Mouse (Mus musculus): Measurements from ENCODE around the gene Slc27a5. TPM values are rescaled to one million over a fixed set of nuclear protein-coding genes. Genes with fewer than 3 reads are reported as not detected.

Gene Slc27a5
- total RNA-seq, 2 experiments from 2014 or later = not detected

Other genes starting within 250 kb of the Slc27a5 start
- 1 to 10 TPM; 1.4 to 1.6 TPM for gene Zscan18, start 194.6 kb downstream of the Slc27a5 start, total RNA-seq (2021)
- 1 to 10 TPM; 3.7 to 4.6 TPM for gene Zfp329, start 179.3 kb downstream of the Slc27a5 start, total RNA-seq (2021)
- 10 to 100 TPM in 1 of 2 experiments, 1 to 10 TPM in 1; 8.9 to 10.3 TPM for gene Zfp110, start 163.4 kb downstream of the Slc27a5 start, total RNA-seq (2021)
- gene Zfp128, start 117.0 kb downstream of the Slc27a5 start, total RNA-seq (2021) = 1 to 10 TPM; 2.4 TPM
- gene Zscan22, start 100.4 kb downstream of the Slc27a5 start, total RNA-seq (2021) = 1 to 10 TPM; 2.7 to 3.4 TPM
- gene Rps5, start 75.9 kb downstream of the Slc27a5 start, total RNA-seq (2021) = 100 to 1,000 TPM; 498 to 510 TPM
- gene Rnf225, start 70.8 kb downstream of the Slc27a5 start, total RNA-seq (2021) = under 1 TPM; 0.21 to 0.33 TPM
- gene Zfp324, start 32.4 kb downstream of the Slc27a5 start, total RNA-seq (2021) = 1 to 10 TPM; 2.0 to 2.2 TPM
- gene Zfp446, start 20.3 kb downstream of the Slc27a5 start, total RNA-seq (2021) = 1 to 10 TPM; 2.1 to 2.4 TPM
- 10 to 100 TPM; 59.1 to 60.7 TPM for gene Trim28, start 922 bp upstream of the Slc27a5 start, total RNA-seq (2021)
- 1 to 10 TPM; 2.7 to 4.9 TPM for gene Zbtb45, start 11.8 kb upstream of the Slc27a5 start, total RNA-seq (2021)
- gene Chmp2a, start 36.6 kb upstream of the Slc27a5 start, total RNA-seq (2021) = 10 to 100 TPM; 76.1 to 89.9 TPM
- gene Ube2m, start 40.1 kb upstream of the Slc27a5 start, total RNA-seq (2021) = 100 to 1,000 TPM; 132 to 138 TPM
- gene Mzf1, start 56.6 kb upstream of the Slc27a5 start, total RNA-seq (2021) = under 1 TPM; 0.54 to 0.75 TPM
- not detected for gene Vmn1r85, start 97.0 kb upstream of the Slc27a5 start, total RNA-seq (2021)
- not detected for gene Vmn1r86, start 121.7 kb upstream of the Slc27a5 start, total RNA-seq (2021)
- not detected for gene Vmn1r87, start 142.0 kb upstream of the Slc27a5 start, total RNA-seq (2021)
- under 1 TPM; 0.03 to 0.10 TPM for gene Vmn1r88, start 161.4 kb upstream of the Slc27a5 start, total RNA-seq (2021)
- gene Vmn1r89, start 214.8 kb upstream of the Slc27a5 start, total RNA-seq (2021) = not detected